Mouse (Mus musculus) neural tube, embryonic 14.5 days (tissue): ENCODE measurements around the gene Tec. TPM values are rescaled to one million over a fixed set of nuclear protein-coding genes. Genes with fewer than 3 reads are reported as not detected.

Experiments used
- ATAC-seq: fragments of 200-750 bp; cut with Nextera tagmentation; 2 replicates; pipeline ENCODE4 v1.8.0; 2017; ENCODE audit warnings: low read depth, mild to moderate bottlenecking, moderate TSS enrichment, moderate library complexity
- H3K27ac ChIP-seq: fragments of 300-500 bp; sonication (generic); 2 replicates; pipeline ENCODE4 v1.5.1; 2014; ENCODE audit warnings: low read depth, mild to moderate bottlenecking, control low read depth, low read length, moderate library complexity, mixed read lengths
- H3K27me3 ChIP-seq: fragments of 300-500 bp; sonication (generic); 2 replicates; pipeline ENCODE4 v1.6.1; 2014; ENCODE audit warnings: low read length; ENCODE audit not compliant: control insufficient read depth, insufficient read depth
- H3K36me3 ChIP-seq: fragments of 300-500 bp; sonication (generic); 2 replicates; pipeline ENCODE4 v1.6.1; 2014; ENCODE audit warnings: low read length, mixed read lengths; ENCODE audit not compliant: control insufficient read depth, insufficient read depth
- H3K4me1 ChIP-seq: fragments of 300-500 bp; sonication (generic); 2 replicates; pipeline ENCODE4 v1.6.1; 2014; ENCODE audit warnings: low read length; ENCODE audit not compliant: control insufficient read depth, insufficient read depth
- H3K4me2 ChIP-seq: fragments of 300-500 bp; sonication (generic); 2 replicates; pipeline ENCODE4 v1.6.1; 2014; ENCODE audit warnings: mild to moderate bottlenecking, low read depth, low read length, control low read depth
- H3K4me3 ChIP-seq: fragments of 300-500 bp; sonication (generic); 2 replicates; pipeline ENCODE4 v1.5.1; 2014; ENCODE audit warnings: low read depth, low read length, control low read depth, mixed read lengths
- H3K9ac ChIP-seq: fragments of 300-500 bp; sonication (generic); replicated peaks from 2 replicates; pipeline ENCODE4 v1.6.1; 2014; ENCODE audit warnings: low read depth, mild to moderate bottlenecking, control low read depth, low read length, mixed read lengths
- H3K9me3 ChIP-seq: fragments of 300-500 bp; sonication (generic); 2 replicates; pipeline ENCODE4 v1.6.1; 2016; ENCODE audit warnings: low read length; ENCODE audit not compliant: control insufficient read depth
- WGBS: fragments of 180-500 bp; shearing (Covaris S2); extraction: QIAGEN DNeasy Blood & Tissue Kit; methylation state at CpG from one replicate; pipeline ENCODE4 v1.1.7; 2014; 5-methylcytosine and 5-hydroxymethylcytosine counted together
- polyA plus RNA-seq: library from polyadenylated mRNA; unstranded; fragments of >200 nt; fragmentation: Nextera tagmentation; extraction: Ambion mirVana; gene quantifications from 2 replicates; pipeline ENCODE4 v1.2.1, GENCODE M21; 2014

The Tec gene
- polyA plus RNA-seq, 1 experiment from 2014 or later = 5.8 TPM

DNA sequence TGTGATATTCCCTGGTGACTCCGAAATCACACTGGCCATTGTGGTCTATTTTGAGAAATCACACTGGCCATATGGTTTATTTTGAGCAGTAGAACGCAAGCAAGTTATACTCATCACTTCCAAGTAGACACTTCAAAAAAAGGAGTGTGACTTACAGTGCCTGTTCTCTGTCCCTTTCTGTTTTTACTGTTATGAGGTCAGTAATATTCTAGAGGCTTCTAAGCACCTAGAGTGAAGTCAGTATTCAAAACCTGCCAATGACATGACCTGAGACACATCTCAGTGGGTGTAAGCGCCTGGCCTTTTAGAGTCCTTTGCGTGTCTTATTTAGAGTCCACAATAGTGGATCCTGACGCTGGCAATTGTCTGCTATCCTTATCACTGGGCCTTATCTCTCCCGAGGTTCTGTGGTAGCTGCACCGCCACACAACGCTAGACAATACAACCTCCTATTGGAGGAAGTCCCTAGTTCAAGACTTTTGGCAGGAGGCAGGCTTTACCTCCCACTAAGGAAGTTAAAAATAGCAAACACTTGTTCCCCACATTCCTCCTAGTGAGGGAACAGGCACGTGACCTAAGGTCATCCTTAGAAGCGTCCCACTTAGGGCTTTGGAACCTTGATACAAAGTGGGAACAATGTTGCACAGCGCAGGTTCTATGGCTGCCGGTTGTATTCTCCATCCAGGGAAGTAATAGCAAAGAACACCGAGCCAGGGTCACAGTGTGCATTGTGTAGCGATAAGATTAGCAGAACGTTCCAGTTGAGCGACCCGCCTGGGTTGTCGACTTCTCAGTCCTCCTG lies 28.4 kb upstream of the Tec start:
- no peak overlapping the region for H3K4me3 ChIP-seq
- ATAC-seq = no peak
- no peaks in the 10 kb centered on the region for H3K27me3 ChIP-seq
- 86% methylated on average over 18 of the region's 18 CpGs for WGBS
- no peak overlapping the region for H3K9ac ChIP-seq
- H3K4me1 ChIP-seq = no peaks in the 10 kb centered on the region
- H3K9me3 ChIP-seq = no peaks in the 10 kb centered on the region
- H3K36me3 ChIP-seq = no peaks in the 10 kb centered on the region
- no peak overlapping the region for H3K4me2 ChIP-seq
- H3K27ac ChIP-seq = no peak overlapping the region

DNA sequence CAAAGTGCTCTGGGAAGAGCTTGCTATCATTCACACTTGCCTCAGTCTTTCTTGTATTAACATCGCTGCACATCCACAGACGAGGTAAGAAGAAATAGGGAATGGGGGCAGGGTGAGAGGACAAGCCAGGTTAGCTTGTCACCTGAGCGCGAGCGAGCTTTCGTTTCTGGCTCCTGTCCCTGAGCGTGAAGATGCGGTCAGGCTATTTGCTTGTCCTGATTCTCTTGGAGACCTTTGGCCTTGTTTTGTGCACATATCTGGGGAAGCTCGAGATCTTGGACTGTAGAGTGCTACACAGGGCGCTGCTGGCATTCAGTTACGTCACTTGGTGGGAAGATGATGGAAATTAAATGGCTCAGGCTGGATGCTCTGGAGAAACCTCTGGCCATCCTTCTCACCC lies 27.0 kb upstream of the Tec start:
- H3K36me3 ChIP-seq = no peaks in the 10 kb centered on the region
- no peak overlapping the region for H3K4me2 ChIP-seq
- ATAC-seq = no peak
- H3K4me3 ChIP-seq = no peak overlapping the region
- no peaks in the 10 kb centered on the region for H3K4me1 ChIP-seq
- no peaks in the 10 kb centered on the region for H3K9me3 ChIP-seq
- no peak overlapping the region for H3K27ac ChIP-seq
- H3K27me3 ChIP-seq = no peaks in the 10 kb centered on the region
- H3K9ac ChIP-seq = no peak overlapping the region
- WGBS = 91% methylated on average over 11 of the region's 11 CpGs

DNA sequence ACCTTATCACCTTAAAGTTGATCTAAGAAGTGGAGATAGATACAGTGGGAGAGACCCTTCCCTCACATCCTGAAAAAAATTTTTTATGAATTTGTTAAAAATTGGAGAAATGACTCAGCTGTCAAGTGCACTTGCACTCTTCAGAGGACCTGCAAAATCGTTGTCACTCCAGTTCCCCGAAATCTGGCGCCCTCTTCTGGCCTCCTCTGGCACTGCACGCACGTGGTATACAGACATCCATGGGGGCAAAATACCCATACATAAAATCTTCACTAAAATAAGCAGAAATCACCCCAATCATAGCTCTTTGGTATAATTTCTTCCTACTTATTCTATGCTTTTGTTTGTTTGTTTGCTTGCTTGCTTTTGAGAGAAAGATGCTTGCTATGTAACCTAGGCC lies 25.7 kb upstream of the Tec start:
- no peak overlapping the region for H3K9ac ChIP-seq
- no peaks in the 10 kb centered on the region for H3K4me1 ChIP-seq
- no peak overlapping the region for H3K27ac ChIP-seq
- no peak overlapping the region for H3K4me3 ChIP-seq
- H3K36me3 ChIP-seq = no peaks in the 10 kb centered on the region
- WGBS = 67% methylated on average over 5 of the region's 5 CpGs
- no peaks in the 10 kb centered on the region for H3K27me3 ChIP-seq
- no peaks in the 10 kb centered on the region for H3K9me3 ChIP-seq
- no peak for ATAC-seq
- H3K4me2 ChIP-seq = no peak overlapping the region

DNA sequence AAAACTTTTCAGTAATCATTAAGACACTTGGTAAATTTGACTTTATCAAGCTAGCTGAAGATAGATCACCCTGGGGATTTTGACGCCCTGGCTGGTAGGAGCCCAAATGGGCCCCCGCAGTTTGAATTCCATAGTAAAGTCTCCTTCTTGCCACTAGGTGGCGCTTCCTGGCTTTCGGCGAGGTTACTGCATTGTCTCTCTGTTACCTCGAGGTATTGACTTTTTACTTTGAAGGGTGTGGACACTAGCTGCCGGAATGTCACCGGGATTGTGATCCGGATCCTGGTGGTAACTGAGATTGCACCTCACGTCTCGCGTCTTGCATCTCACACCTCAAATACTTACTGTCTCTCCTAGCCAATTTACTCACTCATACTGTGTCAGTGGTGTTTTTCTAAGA lies 23.3 kb upstream of the Tec start:
- no peak overlapping the region for H3K4me3 ChIP-seq
- H3K4me2 ChIP-seq = no peak overlapping the region
- no peaks in the 10 kb centered on the region for H3K36me3 ChIP-seq
- no peak overlapping the region for H3K27ac ChIP-seq
- peaks cover 8% of the 10 kb centered on the region; the same call in 1 of the 2 replicates for H3K4me1 ChIP-seq
- no peaks in the 10 kb centered on the region for H3K27me3 ChIP-seq
- 6% methylated on average over 12 of the region's 12 CpGs for WGBS
- ATAC-seq = peak; percentile 48
- H3K9me3 ChIP-seq = no peaks in the 10 kb centered on the region
- no peak overlapping the region for H3K9ac ChIP-seq

DNA sequence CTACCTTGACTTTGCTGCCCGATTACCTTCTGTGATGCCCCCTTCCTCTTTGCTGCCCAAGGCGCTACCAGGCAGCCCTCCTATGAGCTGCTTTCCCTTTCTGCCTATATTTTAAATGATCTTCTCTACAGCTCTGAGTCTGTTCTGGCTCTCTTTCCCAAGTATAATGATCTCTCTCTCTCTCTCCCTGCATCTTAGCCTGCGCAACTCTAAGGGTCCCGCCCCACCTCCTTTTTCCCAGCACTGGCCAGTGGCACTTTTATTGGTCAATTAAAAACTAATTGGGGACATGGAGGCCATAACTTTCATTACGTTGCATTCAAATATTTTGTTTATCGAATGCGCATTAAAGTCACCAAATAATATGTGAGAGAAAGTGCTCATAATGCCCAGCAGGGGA lies 20.0 kb upstream of the Tec start:
- Histone ChIP-seq H3K9ac (no peak overlapping the region), H3K4me2 (no peak overlapping the region), H3K4me1 (peaks cover 8% of the 10 kb centered on the region; the same call in 1 of the 2 replicates), H3K27me3 (no peaks in the 10 kb centered on the region), H3K36me3 (no peaks in the 10 kb centered on the region), H3K27ac (no peak overlapping the region), H3K9me3 (no peaks in the 10 kb centered on the region), H3K4me3 (no peak overlapping the region)
- no peak for ATAC-seq
- WGBS = 80% methylated on average over 7 of the region's 7 CpGs

DNA sequence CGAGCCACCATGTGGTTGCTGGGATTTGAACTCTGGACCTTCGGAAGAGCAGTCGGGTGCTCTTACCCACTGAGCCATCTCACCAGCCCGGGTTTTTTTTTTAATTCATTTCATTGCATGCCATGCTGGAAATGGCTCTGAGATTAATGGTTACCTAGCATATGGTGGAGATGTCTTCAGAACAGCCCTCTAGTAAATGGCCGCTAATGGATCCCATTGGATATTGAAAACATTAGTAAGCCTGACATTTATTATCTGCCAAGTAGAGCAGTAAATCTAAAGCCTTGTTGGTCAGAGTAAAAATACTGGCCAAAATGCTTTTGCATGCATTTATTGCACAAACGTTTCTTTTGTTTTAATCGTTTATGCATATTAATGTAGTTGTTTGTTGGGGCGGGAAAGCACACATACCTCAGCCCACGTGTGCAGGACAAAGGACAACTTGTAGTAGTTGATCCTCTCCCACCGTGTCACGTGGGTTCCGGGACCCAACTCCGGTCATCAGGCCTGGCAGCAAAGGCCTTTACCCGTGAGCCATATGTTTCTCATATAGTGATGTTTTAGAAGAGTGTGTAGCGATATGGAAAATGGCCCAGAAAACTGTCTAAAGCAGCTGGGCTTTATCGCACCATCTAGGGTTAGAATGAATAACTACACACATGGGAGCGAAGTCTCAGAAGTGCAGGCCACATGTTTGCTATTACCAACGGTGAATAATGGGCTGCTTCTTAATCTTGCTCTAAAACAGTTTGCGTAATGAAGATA lies 18.4 kb upstream of the Tec start:
- no peaks in the 10 kb centered on the region for H3K27me3 ChIP-seq
- no peak overlapping the region for H3K4me3 ChIP-seq
- no peak overlapping the region for H3K9ac ChIP-seq
- H3K4me1 ChIP-seq = peaks cover 8% of the 10 kb centered on the region; the same call in 1 of the 2 replicates
- H3K9me3 ChIP-seq = no peaks in the 10 kb centered on the region
- ATAC-seq = peak; percentile 77
- WGBS = 46% methylated on average over 18 of the region's 19 CpGs
- H3K4me2 ChIP-seq = no peak overlapping the region
- H3K27ac ChIP-seq = peak overlapping the region; percentile 39; the same call in 1 of the 2 replicates
- H3K36me3 ChIP-seq = no peaks in the 10 kb centered on the region

DNA sequence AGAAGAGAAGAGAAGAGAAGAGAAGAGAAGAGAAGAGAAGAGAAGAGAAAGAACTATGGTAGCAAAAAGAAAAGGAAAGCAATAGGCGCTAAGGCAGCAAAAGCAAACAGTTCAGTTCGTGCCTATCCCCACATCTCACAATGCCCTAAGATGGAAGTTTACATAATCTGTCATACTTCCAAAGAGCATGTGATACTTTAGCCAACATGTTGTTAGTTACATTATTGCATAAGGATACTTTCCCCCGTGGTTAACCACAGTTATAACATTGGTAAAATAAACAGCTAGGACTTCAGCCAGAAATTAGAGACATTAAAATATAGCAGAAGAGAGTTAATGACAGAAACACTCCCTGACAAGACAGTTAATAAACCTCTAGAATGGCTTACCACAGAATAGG lies 15.4 kb upstream of the Tec start:
- H3K4me3 ChIP-seq = no peak overlapping the region
- H3K27me3 ChIP-seq = no peaks in the 10 kb centered on the region
- no peak overlapping the region for H3K27ac ChIP-seq
- H3K9me3 ChIP-seq = no peaks in the 10 kb centered on the region
- no peaks in the 10 kb centered on the region for H3K36me3 ChIP-seq
- 89% methylated on average over 3 of the region's 3 CpGs for WGBS
- H3K4me2 ChIP-seq = no peak overlapping the region
- ATAC-seq = no peak
- no peak overlapping the region for H3K9ac ChIP-seq
- peaks cover 8% of the 10 kb centered on the region; the same call in 1 of the 2 replicates for H3K4me1 ChIP-seq

DNA sequence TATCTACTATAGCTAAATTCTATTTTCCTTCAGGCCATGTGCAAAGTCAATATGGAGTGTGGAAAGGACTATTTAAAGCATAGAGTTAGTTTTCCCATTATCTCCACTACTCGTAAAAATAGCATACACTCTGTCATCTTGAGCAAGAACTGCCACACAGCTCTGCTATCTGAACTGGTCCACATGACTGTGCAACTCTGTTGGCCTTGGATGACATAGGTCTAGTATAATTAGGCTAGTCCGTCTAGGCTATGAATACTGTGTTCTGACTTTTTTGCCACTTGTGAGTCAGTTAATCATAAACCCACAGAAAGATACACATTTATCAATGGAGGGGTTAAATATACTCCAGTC lies 14.1 kb upstream of the Tec start:
- Histone ChIP-seq H3K27ac (no peak overlapping the region), H3K4me1 (peaks cover 3% of the 10 kb centered on the region; the same call in 1 of the 2 replicates)
- WGBS = 83% methylated on average over 2 of the region's 2 CpGs

DNA sequence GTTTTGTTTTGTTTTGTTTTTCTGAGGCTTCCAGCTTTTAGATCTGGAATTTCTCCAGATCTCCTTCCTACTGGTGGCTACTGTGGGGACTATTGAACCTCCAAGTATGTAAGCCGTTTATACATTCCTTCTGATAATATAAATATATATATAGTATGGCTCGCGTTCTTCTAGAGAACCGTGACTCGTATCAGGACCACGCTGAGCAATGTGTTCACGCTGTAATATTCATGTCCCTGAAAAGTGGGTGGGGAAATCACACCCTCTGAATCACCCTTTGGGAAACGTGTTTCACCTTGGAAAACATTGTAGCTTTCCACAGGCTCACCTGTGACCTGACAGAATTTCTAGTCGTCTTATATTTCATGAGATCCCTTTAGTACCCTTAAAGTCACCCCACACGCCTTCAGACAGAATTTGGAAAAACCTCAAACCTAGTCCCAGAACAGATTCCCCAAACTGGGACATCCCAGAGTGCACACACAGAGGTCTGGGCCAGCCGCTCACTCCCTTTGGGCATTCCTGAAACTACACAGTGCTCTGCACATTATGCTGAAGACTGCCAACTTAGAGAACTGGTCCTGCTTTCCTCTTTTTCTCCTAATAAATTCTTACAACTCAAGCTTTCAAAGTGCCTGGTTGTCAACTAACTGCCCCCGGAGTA lies 13.6 kb upstream of the Tec start:
- Histone ChIP-seq H3K27ac (no peak overlapping the region), H3K4me1 (no peaks in the 10 kb centered on the region), H3K9me3 (no peaks in the 10 kb centered on the region), H3K9ac (no peak overlapping the region), H3K36me3 (no peaks in the 10 kb centered on the region), H3K27me3 (no peaks in the 10 kb centered on the region), H3K4me3 (no peak overlapping the region), H3K4me2 (no peak overlapping the region)
- WGBS = 90% methylated on average over 12 of the region's 12 CpGs
- ATAC-seq = no peak

More for the DNA sequence above, 14.1 kb upstream of the Tec start:
- H3K9me3 ChIP-seq = no peaks in the 10 kb centered on the region
- H3K4me2 ChIP-seq = no peak overlapping the region
- no peaks in the 10 kb centered on the region for H3K27me3 ChIP-seq
- no peaks in the 10 kb centered on the region for H3K36me3 ChIP-seq
- no peak overlapping the region for H3K4me3 ChIP-seq
- no peak overlapping the region for H3K9ac ChIP-seq
- ATAC-seq = no peak
